Mouse (Mus musculus): ENCODE results near the gene Large1.
"Not testable (repeated sequence)": the region's sequence is repeated elsewhere in the genome, so short reads cannot be mapped to it uniquely, and the experiment has no call there.

- TF ChIP-seq CTCF (IDR thresholded peaks at IDR 0.05; ENCODE audit: insufficient read depth, low read length); POLR2A (IDR thresholded peaks at IDR 0.05; ENCODE audit: borderline replicate concordance, extremely low read depth, low read depth, low read length): not testable (repeated sequence)
These were observed 19.7 kb upstream of the Large1 start for GRCm38 (mm10) chr8:73373001-73373400.
